Mouse (Mus musculus) adrenal gland, postnatal 4 days (tissue): ENCODE measurements around the gene Dclre1a. TPM values are rescaled to one million over a fixed set of nuclear protein-coding genes. Genes with fewer than 3 reads are reported as not detected.
A peak's percentile ranks its signal among the peaks of the same experiment; 100 is the strongest.
"Not testable (repeated sequence)": the region's sequence is repeated elsewhere in the genome, so short reads cannot be mapped to it uniquely, and the experiment has no call there.

Source experiments
- DNase-seq, 2 experiments: peaks; one replicate each; pipeline ENCODE4 v3.0.0; 2021 to 2022; ENCODE audit warnings: low spot score in 2 of 2, mixed read lengths in 2 of 2
- total RNA-seq, 2 experiments: library from RNA; stranded (reverse); gene quantifications; 2 replicates each; pipeline ENCODE4 v1.2.3; 2021

Dclre1a gene
- total RNA-seq, 2 experiments from 2014 or later, result 17.2 to 19.0 TPM

DNA sequence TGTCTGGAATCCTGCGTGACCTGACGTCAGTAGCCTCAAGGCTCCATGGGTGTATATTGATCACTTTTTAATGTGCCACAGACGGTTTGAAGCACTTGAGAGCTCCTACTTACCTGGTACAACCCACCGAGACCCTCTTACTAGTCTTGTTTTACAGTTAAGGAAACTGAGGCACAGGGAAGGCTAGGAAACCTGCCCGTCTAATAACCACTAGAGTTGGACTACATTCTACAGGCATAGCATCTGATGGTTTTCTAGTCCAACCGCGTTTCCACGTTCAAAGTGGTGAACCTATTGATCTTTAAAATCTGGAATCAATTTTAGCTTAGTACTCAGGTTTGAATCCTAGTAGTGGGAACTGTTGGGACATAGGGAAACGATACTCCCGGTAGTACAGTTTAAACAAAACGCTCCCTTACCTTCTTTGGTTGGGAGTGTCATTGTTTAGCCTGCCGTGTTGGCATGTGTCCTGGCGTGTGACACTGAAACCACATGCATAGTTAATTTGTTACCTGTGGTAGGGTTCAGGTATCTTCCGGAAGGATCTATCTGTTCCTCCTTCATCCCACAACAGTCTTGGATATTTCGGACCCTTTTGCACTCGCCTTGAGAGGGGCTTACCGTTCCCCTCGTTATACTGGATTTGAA is 1.1 kb upstream of the Dclre1a start:
- DNase-seq, result no peak

DNA sequence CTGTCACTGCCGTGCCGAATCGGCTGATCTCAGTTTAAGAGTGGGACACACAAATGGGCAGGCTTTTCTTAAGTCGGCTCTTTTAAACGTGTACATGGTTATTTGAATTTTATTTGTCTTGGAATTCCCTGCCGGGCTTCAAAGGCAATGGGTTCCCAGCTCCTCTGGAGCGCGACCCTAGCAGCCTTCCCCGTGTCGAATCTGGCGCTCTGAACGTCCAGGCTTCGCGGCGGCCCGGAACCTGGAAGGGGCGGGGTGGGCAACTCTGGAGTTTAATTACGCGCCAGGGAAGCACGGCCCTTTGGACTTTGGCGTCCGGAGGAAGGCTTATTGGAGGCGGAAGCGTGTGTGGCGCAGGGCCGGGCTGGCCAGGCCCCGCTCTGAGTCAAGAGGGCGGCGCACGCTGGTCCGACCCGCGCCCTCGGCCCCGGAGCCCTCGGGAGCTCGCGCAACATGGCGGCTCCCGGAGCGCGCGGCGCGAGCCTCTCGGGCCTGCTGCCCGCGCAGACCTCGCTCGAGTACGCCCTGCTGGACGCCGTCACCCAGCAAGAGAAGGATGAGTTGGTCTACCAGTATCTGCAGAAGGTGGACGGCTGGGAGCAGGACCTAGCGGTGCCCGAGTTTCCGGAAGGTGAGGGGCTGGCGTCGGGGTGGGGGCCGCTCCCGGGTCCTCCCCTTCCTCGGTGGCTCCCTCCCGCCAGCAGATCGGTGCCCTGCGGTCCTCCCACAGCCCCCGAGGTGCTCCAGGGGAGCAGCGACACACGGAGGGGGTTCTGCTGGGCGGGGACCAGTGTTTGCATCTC is 409 bp upstream of the Dclre1a start, which contains the start of gene Nhlrc2:
Nhlrc2 (plus strand) TSS at position 32 of the 803 bp plus-strand sequence.
- DNase-seq, result peak; percentile 59 to 75

- DNase-seq, result no peak
Measured at GRCm38 (mm10) chr19:56546031-56546430, 2.0 kb downstream of the Dclre1a start.

GRCm38 (mm10) chr19:56544681-56545388 is 3.2 kb downstream of the Dclre1a start:
- no peak for DNase-seq

GRCm38 (mm10) chr19:56543320-56543719 is 4.7 kb downstream of the Dclre1a start:
- no peak for DNase-seq

DNA sequence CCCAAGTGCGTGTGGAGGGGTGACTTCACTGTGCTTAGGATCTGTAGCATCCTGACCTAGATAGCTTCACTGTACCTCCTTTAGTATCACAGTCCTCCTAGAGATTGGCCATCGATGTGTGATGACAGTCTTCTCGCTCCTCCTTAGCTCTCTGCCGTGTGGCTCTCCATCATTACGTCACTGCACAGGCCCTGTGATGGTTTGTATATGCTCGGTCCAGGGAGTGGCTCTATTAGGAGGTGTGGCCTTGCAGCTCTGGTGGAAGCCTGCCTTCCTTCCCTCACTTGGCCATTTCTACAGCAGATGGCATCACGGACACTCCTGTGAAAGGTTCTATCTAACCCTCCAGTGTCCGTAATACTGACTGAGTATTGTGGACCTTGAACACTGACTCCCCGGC is 12.3 kb downstream of the Dclre1a start:
- DNase-seq, result no peak

DNA sequence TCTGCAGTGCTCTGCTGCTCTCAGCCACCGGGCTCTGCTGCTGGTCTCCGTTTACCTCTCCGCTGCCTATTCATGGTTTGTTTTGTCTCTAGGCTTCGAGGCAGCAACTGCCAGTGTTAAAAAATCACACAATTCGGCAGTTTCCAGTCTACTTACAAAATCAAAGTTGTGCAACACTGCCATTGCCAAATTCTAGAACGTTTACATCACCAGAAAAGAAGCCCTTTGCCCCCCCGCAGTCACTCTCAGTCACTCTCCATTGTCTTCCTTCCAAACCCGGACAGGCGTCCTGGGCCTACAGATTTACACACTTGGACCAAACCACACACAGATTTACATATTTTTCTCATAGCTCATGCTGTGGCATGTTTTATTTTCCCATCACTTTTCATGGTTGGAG is 13.0 kb downstream of the Dclre1a start:
- no peak for DNase-seq

GRCm38 (mm10) chr19:56534337-56534736 is 13.7 kb downstream of the Dclre1a start:
- no peak for DNase-seq

GRCm38 (mm10) chr19:56533291-56534071 is 14.5 kb downstream of the Dclre1a start:
- DNase-seq, result no peak

- no peak for DNase-seq
Measured at GRCm38 (mm10) chr19:56531251-56531650, 16.8 kb downstream of the Dclre1a start.

DNA sequence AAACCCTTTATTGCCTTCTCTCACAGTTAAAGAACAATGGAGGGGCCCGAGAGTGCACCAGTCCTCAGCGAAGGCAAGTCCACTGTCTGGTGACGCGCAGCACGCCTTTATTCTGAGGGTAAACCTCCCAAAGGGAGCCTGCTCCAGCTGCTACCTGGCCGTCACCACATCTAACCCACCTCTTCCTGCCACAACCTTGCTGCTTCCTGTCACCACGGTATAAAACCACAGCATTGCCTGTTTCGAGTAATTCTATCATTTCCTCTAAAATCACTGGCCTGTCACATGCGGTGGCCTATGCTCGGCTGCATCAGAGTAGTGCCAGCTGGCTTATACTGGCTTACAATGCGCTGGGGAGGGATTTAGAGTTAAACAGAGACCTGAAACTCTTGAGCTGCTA is 17.5 kb downstream of the Dclre1a start:
- not testable (repeated sequence) for DNase-seq

GRCm38 (mm10) chr19:56519408-56519807 is 28.6 kb downstream of the Dclre1a start:
- DNase-seq, result not testable (repeated sequence)

DNA sequence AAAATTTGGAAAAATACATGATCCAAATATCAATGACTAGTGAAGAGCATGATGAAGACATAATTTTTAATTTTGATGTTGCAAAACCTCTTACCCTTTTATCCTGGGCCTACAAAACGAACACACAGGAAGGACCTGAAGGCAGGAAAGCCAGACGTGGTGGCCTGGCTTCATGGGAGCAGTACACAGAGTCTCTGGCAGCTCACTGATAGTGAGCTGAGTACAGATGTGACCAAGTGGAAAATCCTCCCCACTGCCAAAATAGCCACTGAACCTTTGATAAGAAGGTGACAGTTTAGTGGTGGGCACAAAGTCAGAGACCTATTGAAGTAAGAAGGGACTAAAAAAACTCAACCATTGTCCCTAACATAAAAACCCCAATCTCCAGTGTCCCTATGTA is 34.5 kb downstream of the Dclre1a start:
- DNase-seq, result not testable (repeated sequence)

GRCm38 (mm10) chr19:56511207-56511606 is 36.8 kb downstream of the Dclre1a start:
- not testable (repeated sequence) for DNase-seq

GRCm38 (mm10) chr19:56503525-56503924 is 44.5 kb downstream of the Dclre1a start:
- not testable (repeated sequence) for DNase-seq

- DNase-seq, result not testable (repeated sequence)
Measured at GRCm38 (mm10) chr19:56503069-56503468, 45.0 kb downstream of the Dclre1a start.

- not testable (repeated sequence) for DNase-seq
Measured at GRCm38 (mm10) chr19:56494157-56494556, 53.9 kb downstream of the Dclre1a start.

- no peak for DNase-seq
Measured at GRCm38 (mm10) chr19:56489601-56490000, 58.4 kb downstream of the Dclre1a start.

DNA sequence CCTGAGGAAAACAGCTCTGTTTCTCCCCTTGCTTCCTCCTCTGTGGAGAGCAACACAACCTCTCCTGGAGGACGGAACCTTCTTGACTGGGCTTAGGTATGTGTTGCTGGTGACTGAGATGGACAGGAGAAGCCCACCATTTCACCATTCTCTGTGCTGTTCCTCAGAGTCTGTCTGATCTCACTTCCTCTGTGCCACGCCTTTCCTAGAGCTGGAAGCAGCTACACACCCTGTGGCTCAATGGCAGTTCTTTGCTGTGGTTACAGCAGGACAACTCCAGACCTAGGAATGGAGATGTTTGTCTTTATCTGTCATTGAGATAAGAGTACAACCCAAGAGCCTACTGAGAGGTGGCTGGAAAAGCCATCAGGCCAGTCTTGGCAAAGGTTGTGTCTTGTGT is 60.7 kb downstream of the Dclre1a start:
- no peak for DNase-seq

GRCm38 (mm10) chr19:56486926-56487325 is 61.1 kb downstream of the Dclre1a start:
- DNase-seq, result no peak
